Mouse (Mus musculus) limb, embryonic 12.5 days (tissue): ENCODE results near the gene Fat1. TPM values are rescaled to one million over a fixed set of nuclear protein-coding genes. Genes with fewer than 3 reads are reported as not detected.
A peak's percentile ranks its signal among the peaks of the same experiment; 100 is the strongest.

Source experiments
- ATAC-seq: fragments of 200-750 bp; cut with Nextera tagmentation; 2 replicates; pipeline ENCODE4 v1.8.0; 2017; ENCODE audit warnings: low read depth, moderate TSS enrichment; ENCODE audit not compliant: insufficient number of reproducible peaks, insufficient read depth, low FRiP score, low TSS enrichment
- H3K27ac ChIP-seq: fragments of 300-500 bp; sonication (generic); 2 replicates; pipeline ENCODE4 v1.5.1; 2016; ENCODE audit warnings: mild to moderate bottlenecking, moderate library complexity
- H3K27me3 ChIP-seq: fragments of 300-500 bp; sonication (generic); 2 replicates; pipeline ENCODE4 v1.6.1; 2016; ENCODE audit warnings: mild to moderate bottlenecking, moderate library complexity
- H3K36me3 ChIP-seq: fragments of 300-500 bp; sonication (generic); 2 replicates; pipeline ENCODE4 v1.6.1; 2016; ENCODE audit warnings: mild to moderate bottlenecking, moderate library complexity
- H3K4me1 ChIP-seq: fragments of 300-500 bp; sonication (generic); replicated peaks from 2 replicates; pipeline ENCODE4 v1.6.1; 2016
- H3K4me2 ChIP-seq: fragments of 300-500 bp; sonication (generic); 2 replicates; pipeline ENCODE4 v1.6.1; 2016; ENCODE audit warnings: mild to moderate bottlenecking, moderate library complexity
- H3K4me3 ChIP-seq: fragments of 300-500 bp; sonication (generic); replicated peaks from 2 replicates; pipeline ENCODE4 v1.5.1; 2016; ENCODE audit warnings: mild to moderate bottlenecking
- H3K9ac ChIP-seq: fragments of 300-500 bp; sonication (generic); replicated peaks from 2 replicates; pipeline ENCODE4 v1.6.1; 2016; ENCODE audit warnings: mild to moderate bottlenecking, moderate library complexity
- H3K9me3 ChIP-seq: fragments of 300-500 bp; sonication (generic); 2 replicates; pipeline ENCODE4 v1.6.1; 2016; ENCODE audit warnings: mild to moderate bottlenecking, moderate library complexity
- WGBS: fragments of 180-500 bp; shearing (Covaris S2); methylation state at CpG from one replicate; pipeline ENCODE4 v1.1.7; 2016; 5-methylcytosine and 5-hydroxymethylcytosine counted together
- polyA plus RNA-seq: library from polyadenylated mRNA; unstranded; fragments of >200 nt; fragmentation: Nextera tagmentation; extraction: Ambion mirVana; gene quantifications from 2 replicates; pipeline ENCODE4 v1.2.1, GENCODE M21; 2016

The Fat1 gene
- polyA plus RNA-seq, 1 experiment from 2014 or later, result 23.7 TPM

DNA sequence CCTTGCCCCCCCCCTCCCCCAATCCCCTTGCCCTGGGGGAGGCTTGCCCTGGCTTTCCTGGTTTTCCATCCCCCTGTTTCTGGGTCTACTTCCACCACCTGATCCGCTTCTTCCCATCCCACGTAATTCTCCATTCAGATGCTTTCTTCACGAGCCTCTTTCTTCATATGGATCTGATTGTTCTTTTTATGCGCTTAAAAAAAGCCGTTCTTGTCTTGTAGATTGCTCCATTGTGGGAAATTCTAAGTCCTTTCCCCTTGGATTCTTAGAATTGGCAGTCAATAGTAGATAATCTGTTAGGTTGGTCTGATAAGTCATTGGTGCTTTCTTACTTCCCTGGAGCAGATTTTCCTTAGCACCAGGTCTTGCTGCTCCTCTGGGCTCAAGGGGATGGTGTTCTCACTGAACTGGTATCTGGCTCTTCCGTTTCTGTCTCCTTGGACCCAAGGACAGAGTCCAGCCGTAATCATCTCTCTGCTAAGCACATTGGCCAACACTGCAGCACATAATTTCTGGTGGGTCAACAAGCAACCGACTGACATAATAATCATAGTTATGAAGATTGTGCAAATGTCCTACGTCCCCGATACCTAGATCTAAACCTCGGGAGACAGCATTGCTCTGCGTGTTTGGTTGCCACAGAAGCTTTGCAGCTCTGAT, 27.5 kb downstream of the Fat1 start:
- Histone ChIP-seq H3K4me3 (no peak overlapping the region), H3K4me2 (no peak overlapping the region), H3K9me3 (no peaks in the 10 kb centered on the region), H3K4me1 (peaks cover 48% of the 10 kb centered on the region), H3K9ac (no peak overlapping the region), H3K36me3 (peaks cover 47% of the 10 kb centered on the region), H3K27ac (no peak overlapping the region), H3K27me3 (no peaks in the 10 kb centered on the region)
- ATAC-seq, result no peak
- WGBS, result 91% methylated on average over 12 of the region's 12 CpGs

- 92% methylated on average over 8 of the region's 8 CpGs for WGBS
- H3K9ac ChIP-seq, result no peak overlapping the region
- peaks cover 21% of the 10 kb centered on the region; the same call in 1 of the 2 replicates for H3K36me3 ChIP-seq
- no peak overlapping the region for H3K4me2 ChIP-seq
- no peak overlapping the region for H3K27ac ChIP-seq
- H3K4me3 ChIP-seq, result no peak overlapping the region
- no peaks in the 10 kb centered on the region for H3K27me3 ChIP-seq
- peaks cover 43% of the 10 kb centered on the region for H3K4me1 ChIP-seq
- no peak for ATAC-seq
- H3K9me3 ChIP-seq, result no peaks in the 10 kb centered on the region
Observed at GRCm38 (mm10) chr8:44967521-44968039, 32.3 kb downstream of the Fat1 start.

DNA sequence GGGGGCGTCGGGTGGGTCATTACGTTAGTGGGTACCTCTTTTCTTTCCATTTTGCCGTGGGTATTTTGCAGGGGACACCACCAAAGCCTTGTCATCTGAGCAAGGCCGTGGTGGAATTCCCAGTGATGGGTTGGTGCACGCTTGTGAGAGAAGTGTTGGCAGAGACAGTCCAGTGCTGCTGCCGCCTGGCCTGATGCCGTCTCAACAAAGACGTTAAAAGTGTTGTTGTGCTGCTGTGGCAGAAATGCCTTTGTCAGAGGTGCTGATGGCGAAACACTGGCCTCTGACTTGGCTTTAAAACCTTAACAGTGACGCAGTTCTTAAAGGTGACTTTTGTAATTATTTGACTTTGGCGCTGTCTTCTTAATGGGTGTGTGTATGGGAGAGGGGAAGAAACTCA, 34.8 kb downstream of the Fat1 start:
- 30% methylated on average over 12 of the region's 12 CpGs for WGBS
- Histone ChIP-seq H3K4me2 (0 out of 2 replicates have a peak overlapping the region, but pooled peaks have one; percentile 2), H3K9me3 (no peaks in the 10 kb centered on the region), H3K36me3 (peaks cover 1% of the 10 kb centered on the region; the same call in 1 of the 2 replicates), H3K9ac (no peak overlapping the region), H3K27me3 (0 out of 2 replicates have a peak, but pooled peaks cover 6% of the 10 kb centered on the region), H3K27ac (no peak overlapping the region), H3K4me1 (peaks cover 46% of the 10 kb centered on the region), H3K4me3 (no peak overlapping the region)
- ATAC-seq, result no peak

GRCm38 (mm10) chr8:44971346-44971745, 36.1 kb downstream of the Fat1 start:
- peaks cover 52% of the 10 kb centered on the region for H3K4me1 ChIP-seq
- no peaks in the 10 kb centered on the region; the same call in 1 of the 2 replicates for H3K36me3 ChIP-seq
- 0 out of 2 replicates have a peak, but pooled peaks cover 6% of the 10 kb centered on the region for H3K27me3 ChIP-seq
- ATAC-seq, result 0 out of 2 replicates have a peak, but pooled peaks have one; percentile 43
- no peak overlapping the region for H3K4me3 ChIP-seq
- H3K4me2 ChIP-seq, result peak overlapping the region; percentile 26; the same call in 1 of the 2 replicates
- no peak overlapping the region for H3K27ac ChIP-seq
- no peaks in the 10 kb centered on the region for H3K9me3 ChIP-seq
- WGBS, result 18% methylated on average over 6 of the region's 6 CpGs
- no peak overlapping the region for H3K9ac ChIP-seq

- H3K27me3 ChIP-seq, result 0 out of 2 replicates have a peak, but pooled peaks cover 6% of the 10 kb centered on the region
- H3K4me1 ChIP-seq, result peaks cover 52% of the 10 kb centered on the region
- H3K9ac ChIP-seq, result no peak overlapping the region
- no peak overlapping the region for H3K4me2 ChIP-seq
- no peaks in the 10 kb centered on the region for H3K9me3 ChIP-seq
- H3K27ac ChIP-seq, result no peak overlapping the region
- H3K36me3 ChIP-seq, result no peaks in the 10 kb centered on the region; the same call in 1 of the 2 replicates
- ATAC-seq, result no peak
- H3K4me3 ChIP-seq, result no peak overlapping the region
- WGBS, result 29% methylated on average over 5 of the region's 5 CpGs
Observed at GRCm38 (mm10) chr8:44971964-44972363, 36.7 kb downstream of the Fat1 start.

- Histone ChIP-seq H3K9ac (no peak overlapping the region), H3K27me3 (0 out of 2 replicates have a peak, but pooled peaks cover 6% of the 10 kb centered on the region), H3K4me3 (no peak overlapping the region), H3K27ac (no peak overlapping the region), H3K4me2 (no peak overlapping the region), H3K4me1 (peaks cover 46% of the 10 kb centered on the region), H3K9me3 (no peaks in the 10 kb centered on the region), H3K36me3 (peaks cover 4% of the 10 kb centered on the region; the same call in 1 of the 2 replicates)
- ATAC-seq, result no peak
- 16% methylated on average over 9 of the region's 9 CpGs for WGBS
Observed at GRCm38 (mm10) chr8:44975113-44975512, 39.9 kb downstream of the Fat1 start.

DNA sequence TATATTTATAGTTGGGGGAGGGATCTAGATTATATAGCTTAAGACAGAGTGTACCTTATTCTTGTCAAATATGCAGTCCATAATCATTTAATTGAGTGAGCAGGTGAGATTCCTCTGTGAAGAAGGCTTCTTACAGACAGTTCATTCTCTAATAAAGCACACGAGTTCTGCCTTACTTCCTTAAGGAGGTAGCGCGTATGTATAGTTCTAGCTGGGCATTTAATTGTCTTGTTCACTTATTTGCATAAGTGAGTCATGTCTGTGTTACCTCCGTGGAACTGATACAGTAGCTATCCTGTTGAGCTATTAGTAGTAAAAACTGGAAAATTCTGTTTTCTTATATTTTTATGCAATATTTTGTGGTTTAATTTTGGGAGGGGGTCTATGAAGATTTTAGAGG, 40.4 kb downstream of the Fat1 start:
- H3K4me3 ChIP-seq, result no peak overlapping the region
- H3K27ac ChIP-seq, result no peak overlapping the region
- WGBS, result 86% methylated on average over 4 of the region's 4 CpGs
- no peaks in the 10 kb centered on the region for H3K9me3 ChIP-seq
- H3K27me3 ChIP-seq, result 0 out of 2 replicates have a peak, but pooled peaks cover 6% of the 10 kb centered on the region
- no peak overlapping the region for H3K9ac ChIP-seq
- H3K36me3 ChIP-seq, result peaks cover 4% of the 10 kb centered on the region; the same call in 1 of the 2 replicates
- no peak overlapping the region for H3K4me2 ChIP-seq
- no peak for ATAC-seq
- peaks cover 46% of the 10 kb centered on the region for H3K4me1 ChIP-seq

DNA sequence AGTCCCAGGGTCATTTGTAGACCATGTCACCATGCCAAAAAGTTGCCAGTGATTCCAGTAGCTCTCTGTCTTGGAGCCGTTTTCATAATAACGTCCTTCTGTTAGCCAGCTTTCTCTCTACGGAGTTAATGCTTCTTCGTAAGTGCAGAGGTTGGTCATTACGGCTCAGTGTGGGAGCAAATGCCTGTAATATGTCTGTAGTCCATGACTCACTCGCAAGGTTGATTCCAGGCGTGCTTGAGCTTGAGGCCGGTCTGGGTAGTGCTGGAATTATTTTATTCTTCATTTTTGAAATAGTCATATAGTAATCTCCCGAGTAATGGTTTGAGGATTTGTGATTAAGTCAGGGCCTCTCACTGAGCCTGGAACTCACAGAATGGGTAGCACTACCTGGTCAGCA, 43.4 kb downstream of the Fat1 start:
- Histone ChIP-seq H3K27me3 (0 out of 2 replicates have a peak, but pooled peaks cover 3% of the 10 kb centered on the region), H3K4me1 (peaks cover 30% of the 10 kb centered on the region), H3K9me3 (no peaks in the 10 kb centered on the region), H3K9ac (no peak overlapping the region), H3K36me3 (peaks cover 4% of the 10 kb centered on the region; the same call in 1 of the 2 replicates), H3K4me2 (no peak overlapping the region), H3K27ac (no peak overlapping the region), H3K4me3 (no peak overlapping the region)
- WGBS, result 86% methylated on average over 9 of the region's 9 CpGs
- no peak for ATAC-seq

DNA sequence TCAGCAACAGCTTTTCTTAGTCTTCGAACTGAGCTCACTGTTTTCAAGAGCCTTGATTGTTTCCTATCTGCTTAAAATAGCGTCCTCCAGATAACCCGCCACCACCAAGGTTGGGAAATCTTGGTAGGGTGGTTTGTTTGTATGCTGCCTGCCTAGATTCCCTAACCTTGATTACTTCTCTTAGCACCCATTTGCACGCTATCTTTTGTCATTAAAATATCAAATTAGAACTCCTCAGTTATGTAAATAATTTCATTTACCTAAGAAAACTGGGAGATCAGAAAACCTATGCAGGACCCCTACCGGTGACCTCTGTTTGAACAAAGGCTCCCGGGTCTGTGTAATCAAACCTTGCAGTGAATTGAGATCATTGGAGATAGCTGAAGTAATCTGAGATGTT, 44.0 kb downstream of the Fat1 start:
- Histone ChIP-seq H3K9me3 (no peaks in the 10 kb centered on the region), H3K4me2 (no peak overlapping the region), H3K36me3 (peaks cover 4% of the 10 kb centered on the region; the same call in 1 of the 2 replicates), H3K9ac (no peak overlapping the region), H3K4me3 (no peak overlapping the region), H3K27me3 (no peaks in the 10 kb centered on the region), H3K27ac (no peak overlapping the region), H3K4me1 (peaks cover 26% of the 10 kb centered on the region)
- ATAC-seq, result no peak
- WGBS, result 53% methylated on average over 6 of the region's 6 CpGs

- Histone ChIP-seq H3K4me3 (no peak overlapping the region), H3K27me3 (no peaks in the 10 kb centered on the region), H3K9ac (no peak overlapping the region), H3K4me1 (peaks cover 18% of the 10 kb centered on the region), H3K4me2 (no peak overlapping the region), H3K9me3 (no peaks in the 10 kb centered on the region), H3K27ac (peak overlapping the region; percentile 84), H3K36me3 (peaks cover 4% of the 10 kb centered on the region; the same call in 1 of the 2 replicates)
- 60% methylated on average over 12 of the region's 12 CpGs for WGBS
- ATAC-seq, result no peak
Observed at GRCm38 (mm10) chr8:44980030-44980429, 44.8 kb downstream of the Fat1 start.

DNA sequence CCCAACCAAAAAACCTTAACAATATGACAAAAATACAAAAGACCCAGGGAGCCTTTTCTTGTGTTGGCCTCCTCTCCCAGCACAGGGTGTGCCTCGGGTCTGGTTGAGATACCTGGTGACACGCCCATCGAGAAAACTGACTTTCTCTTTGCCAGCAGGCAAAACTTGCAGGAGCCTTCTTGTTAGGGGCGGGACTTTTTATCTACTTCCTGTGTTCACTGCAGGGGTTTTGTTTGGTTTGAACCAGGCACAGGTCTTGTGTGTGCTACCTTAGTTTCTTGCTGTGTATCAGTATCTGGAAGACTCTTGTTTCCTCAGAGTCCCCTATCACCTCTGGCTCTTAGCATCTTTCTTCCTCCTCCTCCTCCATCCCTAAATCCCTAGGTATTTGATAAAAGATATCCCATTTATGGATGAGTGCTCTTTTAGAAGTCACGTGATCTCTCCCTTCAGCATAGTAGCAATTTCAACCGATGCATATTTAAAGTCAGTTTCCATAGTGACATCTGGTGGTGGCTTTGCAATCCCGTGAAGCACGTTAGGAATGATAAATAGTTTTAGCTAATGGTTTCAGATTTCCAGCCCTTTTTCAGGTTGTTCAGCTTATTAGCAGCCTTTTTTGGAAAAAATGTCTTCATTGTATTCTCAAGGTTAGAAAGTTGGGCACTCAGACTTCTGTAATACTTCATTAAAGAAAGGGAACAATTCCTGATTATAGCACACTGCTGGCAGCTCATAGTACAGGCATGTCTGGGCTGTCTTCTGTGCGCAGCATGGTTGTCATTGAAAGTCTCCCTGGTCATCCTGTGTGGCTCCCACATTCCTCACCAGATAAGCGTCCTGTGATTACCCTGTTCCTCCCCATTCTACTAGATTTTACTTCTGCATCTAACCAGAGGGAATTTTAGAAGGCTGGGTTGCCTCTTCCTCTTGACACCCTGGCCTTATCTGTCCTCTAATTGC, 50.4 kb downstream of the Fat1 start:
- no peaks in the 10 kb centered on the region for H3K27me3 ChIP-seq
- H3K9ac ChIP-seq, result no peak overlapping the region
- no peaks in the 10 kb centered on the region for H3K9me3 ChIP-seq
- no peak overlapping the region for H3K4me2 ChIP-seq
- H3K4me3 ChIP-seq, result no peak overlapping the region
- ATAC-seq, result no peak
- no peak overlapping the region for H3K27ac ChIP-seq
- 46% methylated on average over 10 of the region's 10 CpGs for WGBS
- H3K36me3 ChIP-seq, result peaks cover 20% of the 10 kb centered on the region
- H3K4me1 ChIP-seq, result peaks cover 4% of the 10 kb centered on the region
